Mouse (Mus musculus) liver, adult 2 months (tissue): ENCODE results near the gene Cdkl1. TPM values are rescaled to one million over a fixed set of nuclear protein-coding genes. Genes with fewer than 3 reads are reported as not detected.

Experiments used
- DNase-seq: peaks from one replicate; pipeline ENCODE4 v3.0.0-alpha.2; 2011; ENCODE audit warnings: low read depth, low spot score; ENCODE audit errors: extremely low read depth
- H3K27ac ChIP-seq: fragments of 200-500 bp; replicated peaks from 2 replicates; pipeline ENCODE4 v1.5.1; 2012; ENCODE audit warnings: low read depth, mild to moderate bottlenecking, control low read depth, inconsistent platforms, low read length; ENCODE audit not compliant: insufficient read depth
- H3K27me3 ChIP-seq: fragments of 200-500 bp; 2 replicates; pipeline ENCODE4 v1.6.1; 2012; ENCODE audit warnings: mild to moderate bottlenecking, moderate library complexity, low read length, inconsistent platforms; ENCODE audit not compliant: control insufficient read depth, insufficient read depth
- H3K36me3 ChIP-seq: fragments of 200-500 bp; 2 replicates; pipeline ENCODE4 v1.6.1; 2012; ENCODE audit warnings: low read length, inconsistent platforms; ENCODE audit not compliant: control insufficient read depth, insufficient read depth
- H3K4me1 ChIP-seq: fragments of 200-500 bp; 2 replicates; pipeline ENCODE4 v1.6.1; 2011; ENCODE audit warnings: low read length; ENCODE audit not compliant: control insufficient read depth, insufficient read depth
- H3K4me3 ChIP-seq: fragments of 200-500 bp; 2 replicates; pipeline ENCODE4 v1.5.1; 2011; ENCODE audit warnings: low read depth, mild to moderate bottlenecking, control low read depth, low read length, moderate library complexity; ENCODE audit not compliant: insufficient read depth
- H3K79me2 ChIP-seq: fragments of 200-500 bp; 2 replicates; pipeline ENCODE4 v1.6.1; 2012; ENCODE audit warnings: inconsistent platforms, mild to moderate bottlenecking, low read length, moderate library complexity; ENCODE audit not compliant: control insufficient read depth, insufficient read depth
- H3K9ac ChIP-seq: fragments of 200-500 bp; 2 replicates; pipeline ENCODE4 v1.6.1; 2012; ENCODE audit warnings: low read depth, mild to moderate bottlenecking, control low read depth, inconsistent platforms, low read length
- CTCF ChIP-seq: fragments of 200-500 bp; IDR thresholded peaks from 2 replicates; pipeline ENCODE4 v1.5.1; 2011; ENCODE audit warnings: low read depth, low read length, control low read depth
- POLR2A ChIP-seq: fragments of 200-500 bp; IDR thresholded peaks from 2 replicates; pipeline ENCODE4 v1.6.1; 2011; ENCODE audit warnings: low read length, control low read depth; ENCODE audit not compliant: insufficient read depth; ENCODE audit errors: extremely low read depth
- WGBS: fragments of 180-500 bp; shearing (Covaris S2); methylation state at CpG from one replicate; pipeline ENCODE4 v1.1.7; 2018; 5-methylcytosine and 5-hydroxymethylcytosine counted together
- polyA plus RNA-seq: library from polyadenylated mRNA; depleted of rRNA; stranded (reverse); fragments of >200 nt; gene quantifications from 2 replicates; pipeline ENCODE4 v1.2.3, GENCODE M21; 2012
- total RNA-seq: library from RNA; depleted of rRNA; stranded (reverse); fragments of >200 nt; gene quantifications from 2 replicates; pipeline ENCODE4 v1.2.3, GENCODE M21; 2014

Gene Cdkl1
- total and polyA plus RNA-seq, 2 experiments, result 0.05 to 0.28 TPM

- no peaks in the 10 kb centered on the region for H3K79me2 ChIP-seq
- H3K9ac ChIP-seq, result no peak overlapping the region
- H3K36me3 ChIP-seq, result no peaks in the 10 kb centered on the region
- peaks cover 12% of the 10 kb centered on the region; the same call in 1 of the 2 replicates for H3K4me1 ChIP-seq
- TF ChIP-seq CTCF (no peak), POLR2A (no peak)
- H3K4me3 ChIP-seq, result no peak overlapping the region
- no peak for DNase-seq
- WGBS, result 51% methylated on average over 5 of the region's 5 CpGs
- H3K27ac ChIP-seq, result no peak overlapping the region
- no peaks in the 10 kb centered on the region for H3K27me3 ChIP-seq
These were observed 37.1 kb downstream of the Cdkl1 start for GRCm38 (mm10) chr12:69753936-69754335.

GRCm38 (mm10) chr12:69751864-69752341, 39.2 kb downstream of the Cdkl1 start:
- H3K4me1 ChIP-seq, result peaks cover 5% of the 10 kb centered on the region; the same call in 1 of the 2 replicates
- TF ChIP-seq CTCF (no peak), POLR2A (no peak)
- DNase-seq, result no peak
- no peak overlapping the region for H3K9ac ChIP-seq
- no peaks in the 10 kb centered on the region for H3K27me3 ChIP-seq
- H3K79me2 ChIP-seq, result no peaks in the 10 kb centered on the region
- H3K36me3 ChIP-seq, result no peaks in the 10 kb centered on the region
- no peak overlapping the region for H3K4me3 ChIP-seq
- peak overlapping the region; percentile 1 for H3K27ac ChIP-seq
- 56% methylated on average over 10 of the region's 10 CpGs for WGBS

GRCm38 (mm10) chr12:69744138-69744537, 46.9 kb downstream of the Cdkl1 start:
- Histone ChIP-seq H3K27me3 (no peaks in the 10 kb centered on the region), H3K4me3 (no peak overlapping the region), H3K4me1 (no peaks in the 10 kb centered on the region), H3K79me2 (no peaks in the 10 kb centered on the region), H3K36me3 (no peaks in the 10 kb centered on the region), H3K9ac (no peak overlapping the region), H3K27ac (no peak overlapping the region)
- TF ChIP-seq CTCF (no peak), POLR2A (no peak)
- no peak for DNase-seq
- WGBS, result 90% methylated on average over 5 of the region's 5 CpGs

- Histone ChIP-seq H3K36me3 (no peaks in the 10 kb centered on the region), H3K4me1 (no peaks in the 10 kb centered on the region), H3K27ac (no peak overlapping the region), H3K79me2 (no peaks in the 10 kb centered on the region), H3K27me3 (no peaks in the 10 kb centered on the region), H3K9ac (no peak overlapping the region), H3K4me3 (no peak overlapping the region)
- no peak for DNase-seq
- no peak for TF ChIP-seq CTCF
- TF ChIP-seq POLR2A, result no peak
- WGBS, result 90% methylated on average over 5 of the region's 5 CpGs
These were observed 49.1 kb downstream of the Cdkl1 start for GRCm38 (mm10) chr12:69741965-69742364.

- WGBS, result 33% methylated on average over 3 of the region's 3 CpGs
- no peaks in the 10 kb centered on the region for H3K79me2 ChIP-seq
- peak overlapping the region; percentile 34; the same call in 1 of the 2 replicates for H3K9ac ChIP-seq
- H3K27ac ChIP-seq, result no peak overlapping the region; the same call in 1 of the 2 replicates
- TF ChIP-seq POLR2A (no peak), CTCF (no peak)
- H3K4me1 ChIP-seq, result peaks cover 7% of the 10 kb centered on the region
- H3K36me3 ChIP-seq, result no peaks in the 10 kb centered on the region
- H3K4me3 ChIP-seq, result no peak overlapping the region
- DNase-seq, result no peak
- H3K27me3 ChIP-seq, result no peaks in the 10 kb centered on the region
These were observed 57.1 kb downstream of the Cdkl1 start for GRCm38 (mm10) chr12:69733923-69734322.

- Histone ChIP-seq H3K4me3 (no peak overlapping the region), H3K4me1 (peaks cover 7% of the 10 kb centered on the region), H3K79me2 (no peaks in the 10 kb centered on the region), H3K27ac (no peak overlapping the region), H3K36me3 (no peaks in the 10 kb centered on the region), H3K27me3 (no peaks in the 10 kb centered on the region), H3K9ac (no peak overlapping the region)
- TF ChIP-seq POLR2A (no peak), CTCF (0 out of 2 replicates have a peak, but pooled peaks have one; percentile 17)
- WGBS, result 0% methylated on average over 2 of the region's 2 CpGs
- peak; percentile 75 for DNase-seq
These were observed 57.5 kb downstream of the Cdkl1 start for GRCm38 (mm10) chr12:69733518-69733917.
